Mouse (Mus musculus) small intestine, adult 2 months (tissue): ENCODE data around the gene Ranbp1.

ENCODE experiments used
- CTCF ChIP-seq: fragments of 200-500 bp; IDR thresholded peaks from 2 replicates; pipeline ENCODE4 v1.5.1; 2012; ENCODE audit warnings: low read depth, mild to moderate bottlenecking, control low read depth, inconsistent platforms, low read length, moderate library complexity, mixed read lengths; ENCODE audit not compliant: insufficient replicate concordance, insufficient read length; ENCODE audit errors: extremely low read depth
- POLR2A ChIP-seq: fragments of 200-500 bp; IDR thresholded peaks from 2 replicates; pipeline ENCODE4 v1.6.1; 2012; ENCODE audit warnings: low read depth, mild to moderate bottlenecking, control low read depth, inconsistent platforms, low read length, moderate library complexity

GRCm38 (mm10) chr16:18203430-18204091, 45.0 kb downstream of the Ranbp1 start:
- no peak for TF ChIP-seq CTCF
- no peak for TF ChIP-seq POLR2A
